Mouse (Mus musculus): ENCODE data around the gene Kctd18.

Kctd18 gene

GRCm38 (mm10) chr1:57991277-57991676 is 27.5 kb downstream of the Kctd18 start:
- in situ Hi-C loops (cut with MboI, MseI) = no loop called here

GRCm38 (mm10) chr1:57989052-57989600 is 29.6 kb downstream of the Kctd18 start:
- in situ Hi-C loops (cut with MboI, MseI) = no loop called here

DNA sequence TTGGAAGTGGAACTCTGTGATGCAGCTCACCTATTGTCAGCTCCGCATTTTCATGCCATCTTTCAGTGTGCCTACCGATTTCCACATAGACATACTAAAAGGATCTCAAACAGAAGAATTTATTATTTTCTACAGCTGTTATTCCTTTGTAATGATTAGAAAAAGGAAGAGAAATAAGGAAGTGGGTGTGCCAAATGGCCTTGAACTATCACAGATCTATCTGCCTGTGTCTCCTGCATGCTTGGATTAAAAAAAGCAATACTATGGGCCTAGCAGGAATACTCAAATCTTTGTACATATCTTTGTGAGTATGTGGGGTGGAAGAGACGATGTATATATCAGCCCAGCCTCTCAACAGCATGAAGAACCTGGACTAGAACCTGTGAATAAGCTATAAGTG is 41.9 kb downstream of the Kctd18 start:
- in situ Hi-C loops (cut with MboI, MseI) = no loop called here

DNA sequence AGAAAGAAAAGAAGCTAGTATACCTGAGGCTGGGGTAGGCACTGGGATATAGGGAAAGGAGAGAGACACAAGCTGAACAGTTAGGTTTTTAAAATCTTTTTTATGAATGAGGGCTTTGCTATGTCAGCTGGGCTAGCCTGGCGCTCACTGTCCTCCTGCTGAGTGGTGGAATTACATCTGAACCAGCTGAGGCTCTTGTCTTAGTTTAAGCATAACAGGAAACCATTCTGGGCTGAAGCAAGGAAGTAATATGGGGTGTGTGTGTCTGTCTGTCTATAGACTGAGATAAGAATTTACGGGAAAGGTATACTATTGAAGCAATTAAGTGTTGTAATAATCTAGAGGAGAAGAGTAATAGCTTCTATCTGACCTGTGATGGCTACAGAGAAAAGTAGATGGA is 47.2 kb downstream of the Kctd18 start:
- in situ Hi-C loops (cut with MboI, MseI) = no loop called here

DNA sequence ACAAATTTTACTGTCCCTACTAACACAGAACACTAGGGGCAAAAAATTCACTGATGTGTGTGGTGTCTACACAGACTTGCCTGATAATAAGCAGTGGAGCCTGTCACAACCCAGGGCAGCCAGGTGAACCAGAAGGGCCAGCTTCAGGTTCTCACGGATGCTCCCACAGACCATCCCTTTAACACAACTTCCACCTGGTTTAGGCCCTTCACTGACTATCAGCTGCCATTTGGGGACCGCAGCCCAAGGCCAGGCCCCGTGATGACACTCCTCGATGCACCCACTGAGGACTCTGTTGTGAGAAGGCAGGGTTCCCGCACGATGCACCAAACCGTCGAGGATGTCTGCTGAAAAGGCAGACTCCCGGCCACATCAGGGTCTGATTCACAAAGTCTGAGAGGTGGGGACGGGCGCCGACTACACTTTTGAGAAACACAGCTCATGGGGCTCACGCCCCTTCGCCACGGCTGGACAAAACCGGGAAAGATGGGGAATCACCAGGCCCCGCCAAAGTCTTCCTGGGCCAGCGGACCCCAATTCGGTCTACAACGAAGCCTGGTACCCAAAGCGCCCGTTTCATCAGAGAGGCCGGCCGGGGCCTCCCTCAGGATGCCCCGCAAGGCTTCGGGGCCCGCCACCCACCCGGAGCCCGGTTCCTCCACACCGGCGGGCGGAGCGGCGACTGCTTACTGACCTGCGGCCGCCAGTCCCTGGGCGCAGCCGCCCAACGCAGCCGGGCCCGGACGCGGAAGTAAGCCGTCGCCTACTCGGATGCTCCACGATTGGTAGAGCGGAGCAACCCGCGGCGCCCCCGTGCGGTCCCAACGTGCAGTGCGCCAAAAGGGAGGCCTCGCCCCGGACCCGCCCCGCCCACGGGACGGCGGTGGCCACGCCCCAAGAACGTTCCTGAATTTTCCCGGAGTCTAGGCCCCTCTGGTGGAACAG is 49.2 kb downstream of the Kctd18 start:
- in situ Hi-C loops (cut with MboI, MseI) = no loop called here

GRCm38 (mm10) chr1:57955774-57956173 is 63.0 kb downstream of the Kctd18 start:
- in situ Hi-C loops (cut with MboI, MseI) = loop anchor here (10.0 kb wide), 1 partner anchor 531 kb away; no protein-coding TSS in a partner anchor

DNA sequence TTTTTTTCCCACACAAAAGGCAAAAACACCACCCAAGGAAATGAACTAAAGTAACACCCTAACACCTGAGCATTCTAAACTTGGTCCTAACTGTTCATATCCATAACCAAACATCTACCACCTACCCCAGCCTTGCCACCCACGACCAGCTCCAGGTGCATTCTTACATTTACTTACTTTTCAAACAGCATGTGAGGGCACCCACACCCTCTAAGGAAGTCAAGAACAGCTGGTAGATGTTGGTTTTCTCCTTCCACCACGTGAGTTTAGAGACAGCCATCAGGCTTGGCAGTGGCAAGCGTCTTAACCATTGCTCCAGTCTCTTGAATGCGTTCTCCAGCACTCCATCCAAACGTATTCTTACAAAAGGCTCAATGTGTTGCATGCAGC is 64.4 kb downstream of the Kctd18 start:
- in situ Hi-C loops (cut with MboI, MseI) = loop anchor here (10.0 kb wide), 1 partner anchor 530 kb away; no protein-coding TSS in a partner anchor

DNA sequence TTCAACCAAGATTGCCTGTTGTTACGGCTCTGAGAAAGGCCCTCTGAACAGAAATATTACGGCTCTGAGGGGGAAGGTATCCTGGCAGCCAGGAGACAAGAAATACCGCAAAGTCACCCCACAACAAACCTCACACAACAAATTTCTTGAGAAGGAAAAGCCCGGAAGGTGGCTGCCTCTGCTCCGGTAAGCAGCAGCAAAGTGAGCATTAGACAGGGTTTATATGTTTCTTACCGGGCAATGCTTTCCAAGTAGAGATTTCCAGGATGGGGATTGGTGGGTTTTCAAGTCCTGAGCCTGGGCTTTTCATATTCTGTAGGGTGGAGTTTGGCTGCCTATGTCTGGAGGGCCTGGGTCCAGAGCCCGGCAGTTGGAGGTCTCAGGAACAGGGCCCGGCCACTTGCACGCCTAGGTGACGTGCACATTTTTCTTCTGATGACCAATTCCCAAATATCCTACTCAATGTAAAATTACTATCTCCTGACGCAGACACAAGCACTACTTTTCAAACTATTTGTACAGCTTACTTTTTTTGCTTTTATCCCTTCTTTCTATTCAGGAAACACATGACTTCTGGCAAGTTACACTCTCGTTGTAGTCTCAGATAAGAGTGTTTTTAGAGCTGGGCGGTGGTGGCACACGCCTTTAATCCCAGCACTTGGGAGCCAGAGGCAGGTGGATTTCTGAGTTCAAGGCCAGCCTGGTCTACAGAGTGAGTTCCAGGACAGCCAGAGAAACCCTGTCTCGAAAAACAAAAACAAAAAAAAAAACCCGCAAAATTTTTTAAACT is 65.0 kb downstream of the Kctd18 start:
- in situ Hi-C loops (cut with MboI, MseI) = loop anchor here (10.0 kb wide), 1 partner anchor 529 kb away; no protein-coding TSS in a partner anchor

- in situ Hi-C loops (cut with MboI, MseI) = loop anchor here (10.0 kb wide), 1 partner anchor 528 kb away; no protein-coding TSS in a partner anchor
Measured at GRCm38 (mm10) chr1:57952509-57952908, 66.2 kb downstream of the Kctd18 start.

GRCm38 (mm10) chr1:57949716-57950115 is 69.0 kb downstream of the Kctd18 start:
- in situ Hi-C loops (cut with MboI, MseI) = loop anchor here (10.0 kb wide), 1 partner anchor 525 kb away; no protein-coding TSS in a partner anchor

GRCm38 (mm10) chr1:57949195-57949594 is 69.6 kb downstream of the Kctd18 start:
- in situ Hi-C loops (cut with MboI, MseI) = no loop called here

DNA sequence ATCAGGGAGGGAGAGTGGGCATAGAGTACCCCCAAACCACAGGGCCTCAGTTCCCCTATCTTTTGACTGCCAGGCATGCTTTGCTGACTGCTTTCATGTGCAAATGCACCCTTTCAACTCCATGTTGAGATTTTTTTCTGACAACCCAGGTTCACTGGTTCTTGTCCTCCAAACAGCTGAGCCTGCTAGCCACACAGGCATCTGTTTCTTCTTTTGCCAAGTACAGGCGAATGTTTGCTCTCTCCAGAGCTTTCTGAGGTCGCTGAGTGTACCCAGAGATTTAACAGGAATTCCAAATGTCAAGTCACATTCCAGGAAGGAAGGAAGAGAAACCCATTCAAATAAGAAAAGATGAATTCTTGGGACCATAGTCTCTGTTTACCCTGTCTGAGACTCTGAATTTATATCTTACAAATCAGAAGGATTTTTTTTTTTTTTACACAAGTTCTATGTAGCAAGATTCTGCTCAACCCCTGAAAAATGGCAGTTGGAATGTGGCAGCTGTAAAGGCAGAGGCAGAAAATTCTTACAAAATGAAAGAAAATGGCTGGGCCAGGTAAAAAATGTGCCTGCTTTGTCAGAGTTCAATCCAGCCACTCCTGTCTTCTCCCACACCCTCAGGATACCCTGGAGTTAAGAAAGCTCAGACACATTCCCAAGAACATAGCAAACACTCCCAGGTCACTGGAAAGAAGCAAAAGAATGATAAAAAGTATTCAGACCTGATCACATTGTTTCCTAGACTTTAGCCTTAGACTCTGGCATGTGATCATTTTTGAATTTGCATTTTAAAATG is 71.0 kb downstream of the Kctd18 start:
- in situ Hi-C loops (cut with MboI, MseI) = no loop called here

GRCm38 (mm10) chr1:57942215-57942614 is 76.5 kb downstream of the Kctd18 start:
- in situ Hi-C loops (cut with MboI, MseI) = no loop called here

DNA sequence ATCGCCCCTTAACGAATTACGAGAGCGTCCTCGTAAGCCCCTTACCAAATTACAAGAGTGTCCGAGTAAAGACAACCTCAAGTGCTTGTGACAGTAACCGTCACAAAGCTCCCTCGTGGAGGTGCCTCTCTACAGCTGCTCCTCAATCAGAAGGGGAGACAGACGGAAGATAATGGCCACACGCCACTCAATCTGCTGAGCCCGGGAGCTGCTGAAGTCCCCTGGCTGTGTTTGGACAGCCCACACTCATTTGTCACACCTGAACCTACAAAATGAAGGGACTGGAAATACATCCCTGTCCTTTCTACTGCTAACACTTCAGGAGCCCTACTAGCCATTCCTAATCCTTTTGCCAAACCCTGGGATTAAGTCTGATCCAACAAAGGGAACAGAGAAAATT is 77.0 kb downstream of the Kctd18 start:
- in situ Hi-C loops (cut with MboI, MseI) = no loop called here

- in situ Hi-C loops (cut with MboI, MseI) = no loop called here
Measured at GRCm38 (mm10) chr1:57941095-57941494, 77.7 kb downstream of the Kctd18 start.

GRCm38 (mm10) chr1:57940691-57941090 is 78.1 kb downstream of the Kctd18 start:
- in situ Hi-C loops (cut with MboI, MseI) = no loop called here

- in situ Hi-C loops (cut with MboI, MseI) = no loop called here
Measured at GRCm38 (mm10) chr1:57934287-57934686, 84.5 kb downstream of the Kctd18 start.

DNA sequence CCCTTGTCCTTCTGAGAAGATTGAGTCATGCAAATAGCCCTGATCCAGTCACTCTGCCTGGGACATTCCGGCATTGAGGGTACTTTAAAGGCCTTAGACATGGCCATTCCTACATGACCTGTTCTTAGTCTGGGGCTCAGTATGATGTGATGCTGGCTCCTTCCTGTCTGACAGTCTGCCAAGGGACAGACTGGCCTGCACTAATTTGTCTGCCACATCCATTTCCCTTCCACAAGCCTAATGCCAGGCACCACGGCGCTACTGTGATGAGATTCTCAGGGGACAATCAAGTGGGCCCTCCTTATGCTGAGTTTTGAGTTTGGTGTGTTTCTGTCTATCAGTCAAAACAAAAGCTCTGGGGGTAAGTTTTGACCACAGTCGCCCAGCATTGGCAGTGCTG is 100.2 kb downstream of the Kctd18 start:
- in situ Hi-C loops (cut with MboI, MseI) = no loop called here

DNA sequence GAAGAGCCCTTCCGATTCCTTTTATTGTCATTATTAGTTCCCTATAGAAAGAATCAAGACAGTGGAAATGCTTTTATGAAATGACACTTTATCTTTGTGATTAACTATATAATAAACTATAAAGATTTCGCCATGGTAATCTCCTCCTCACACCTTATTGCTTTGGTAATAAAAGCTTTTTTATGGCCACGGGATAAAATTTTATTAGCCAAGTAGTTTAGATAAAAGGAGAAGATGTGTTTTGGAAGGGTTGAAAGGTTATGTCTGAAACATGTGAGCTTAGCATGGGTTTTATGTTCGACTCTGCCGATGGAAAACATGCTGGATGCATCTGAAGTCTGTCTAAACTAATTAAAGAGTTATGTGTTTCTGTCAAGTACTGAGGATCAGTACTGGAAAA is 101.4 kb downstream of the Kctd18 start:
- in situ Hi-C loops (cut with MboI, MseI) = no loop called here

DNA sequence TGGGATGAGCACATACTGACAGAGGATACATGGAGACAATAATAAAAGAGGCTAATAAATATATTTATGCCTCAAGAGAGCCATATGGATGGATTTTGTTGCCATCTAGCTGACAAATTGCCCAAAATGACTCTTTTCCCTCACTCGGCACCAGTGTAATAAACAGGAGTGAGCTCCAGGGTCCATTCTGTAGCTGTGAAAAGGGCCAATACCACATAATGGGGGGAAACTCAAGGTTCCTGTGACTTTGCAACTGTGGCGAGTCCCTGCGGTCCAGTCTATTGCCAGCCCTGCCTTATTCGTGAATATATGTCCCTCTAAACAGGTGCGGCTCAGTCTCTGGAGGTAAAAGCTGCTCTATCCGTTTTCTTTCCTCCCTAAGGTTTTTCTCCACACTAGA is 107.2 kb downstream of the Kctd18 start:
- in situ Hi-C loops (cut with MboI, MseI) = no loop called here

GRCm38 (mm10) chr1:57906312-57906711 is 112.4 kb downstream of the Kctd18 start:
- in situ Hi-C loops (cut with MboI, MseI) = no loop called here

All from T-helper 1 cell (primary cell).